Mouse (Mus musculus): ENCODE measurements around the gene Atad1. TPM values are rescaled to one million over a fixed set of nuclear protein-coding genes. Genes with fewer than 3 reads are reported as not detected.
A peak's percentile ranks its signal among the peaks of the same experiment; 100 is the strongest.
"Not testable (repeated sequence)": the region's sequence is repeated elsewhere in the genome, so short reads cannot be mapped to it uniquely, and the experiment has no call there.

The Atad1 gene
- polyA plus RNA-seq (2014; fragmentation: Nextera tagmentation; extraction: Ambion mirVana): 78.2 and 90.8 TPM in 2 replicates

DNA sequence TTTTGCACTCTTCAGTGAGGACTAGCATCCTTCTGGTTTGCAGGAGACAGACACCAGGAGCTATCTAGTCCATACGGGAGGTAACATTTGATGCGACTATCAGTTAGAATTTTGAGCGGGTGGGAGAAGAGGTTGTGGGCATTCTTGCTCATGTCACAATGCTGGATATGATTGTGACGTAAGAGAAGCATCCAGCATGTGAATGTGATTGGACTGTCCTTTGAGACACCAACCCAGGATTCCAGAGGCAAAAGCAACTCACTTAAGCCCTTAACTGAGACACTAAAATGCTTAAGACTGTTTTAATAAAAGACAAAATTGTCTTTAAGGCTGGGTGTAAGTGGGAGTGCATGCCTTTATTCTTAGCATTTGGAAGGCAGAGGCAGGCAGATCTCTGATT lies at the start of gene Atad1:
Gene Atad1 (minus strand): TSS at position 101 of the 400 bp plus-strand sequence.
- no peak for ATAC-seq (ENCODE audit: low FRiP score, low TSS enrichment)
- 88% methylated on average over 4 of the region's 4 CpGs for WGBS
- Histone ChIP-seq H3K27ac (ENCODE audit: low read depth, low read length) (no peak within 1 kb of the TSS), H3K9ac (ENCODE audit: low read depth, low read length) (no peak within 1 kb of the TSS), H3K4me3 (ENCODE audit: low read length) (no peak within 1 kb of the TSS), H3K4me1 (ENCODE audit: control insufficient read depth, insufficient read depth, low read length) (no peaks in the 10 kb centered on the region), H3K4me2 (replicated peaks; ENCODE audit: low read depth, low read length) (no peak within 1 kb of the TSS), H3K27me3 (ENCODE audit: control insufficient read depth, insufficient read depth, low read length) (no peaks in the 10 kb centered on the region), H3K36me3 (ENCODE audit: control insufficient read depth, insufficient read depth, low read length) (no peaks in the 10 kb centered on the region), H3K9me3 (ENCODE audit: control insufficient read depth, low read length) (no peaks in the 10 kb centered on the region)

DNA sequence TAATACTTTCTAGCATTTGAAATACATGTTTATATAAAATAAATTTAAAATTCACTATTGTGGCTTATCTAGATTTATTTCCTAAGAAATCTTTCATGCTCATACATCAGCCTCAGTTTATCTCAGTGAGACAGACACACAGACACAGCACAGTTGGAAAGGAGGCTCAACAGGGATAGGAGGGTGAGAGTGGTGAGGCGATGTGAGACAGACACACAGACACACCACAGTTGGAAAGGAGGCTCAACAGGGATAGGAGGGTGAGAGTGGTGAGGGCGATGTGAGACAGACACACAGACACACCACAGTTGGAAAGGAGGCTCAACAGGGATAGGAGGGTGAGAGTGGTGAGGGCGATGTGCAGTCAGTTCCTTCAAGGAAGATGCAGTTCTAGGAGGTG lies 48.4 kb upstream of the Atad1 start:
- not testable (repeated sequence) for H3K4me3 ChIP-seq (ENCODE audit: low read length); H3K27ac ChIP-seq (ENCODE audit: low read depth, low read length); H3K4me2 ChIP-seq (replicated peaks; ENCODE audit: low read depth, low read length); ATAC-seq (ENCODE audit: low FRiP score, low TSS enrichment); H3K9ac ChIP-seq (ENCODE audit: low read depth, low read length); H3K9me3 ChIP-seq (ENCODE audit: control insufficient read depth, low read length); H3K27me3 ChIP-seq (ENCODE audit: control insufficient read depth, insufficient read depth, low read length); H3K36me3 ChIP-seq (ENCODE audit: control insufficient read depth, insufficient read depth, low read length)
- WGBS: 94% methylated on average over 3 of the region's 3 CpGs
- peaks cover 11% of the 10 kb centered on the region; the same call in 1 of the 2 replicates for H3K4me1 ChIP-seq (ENCODE audit: control insufficient read depth, insufficient read depth, low read length)

GRCm38 (mm10) chr19:32787388-32787787 lies 47.8 kb upstream of the Atad1 start:
- not testable (repeated sequence) for H3K4me2 ChIP-seq (replicated peaks; ENCODE audit: low read depth, low read length); ATAC-seq (ENCODE audit: low FRiP score, low TSS enrichment); H3K9me3 ChIP-seq (ENCODE audit: control insufficient read depth, low read length); H3K9ac ChIP-seq (ENCODE audit: low read depth, low read length); H3K36me3 ChIP-seq (ENCODE audit: control insufficient read depth, insufficient read depth, low read length); H3K27ac ChIP-seq (ENCODE audit: low read depth, low read length); H3K4me3 ChIP-seq (ENCODE audit: low read length); H3K27me3 ChIP-seq (ENCODE audit: control insufficient read depth, insufficient read depth, low read length)
- 71% methylated on average over 4 of the region's 4 CpGs for WGBS
- H3K4me1 ChIP-seq (ENCODE audit: control insufficient read depth, insufficient read depth, low read length): peaks cover 11% of the 10 kb centered on the region; the same call in 1 of the 2 replicates

DNA sequence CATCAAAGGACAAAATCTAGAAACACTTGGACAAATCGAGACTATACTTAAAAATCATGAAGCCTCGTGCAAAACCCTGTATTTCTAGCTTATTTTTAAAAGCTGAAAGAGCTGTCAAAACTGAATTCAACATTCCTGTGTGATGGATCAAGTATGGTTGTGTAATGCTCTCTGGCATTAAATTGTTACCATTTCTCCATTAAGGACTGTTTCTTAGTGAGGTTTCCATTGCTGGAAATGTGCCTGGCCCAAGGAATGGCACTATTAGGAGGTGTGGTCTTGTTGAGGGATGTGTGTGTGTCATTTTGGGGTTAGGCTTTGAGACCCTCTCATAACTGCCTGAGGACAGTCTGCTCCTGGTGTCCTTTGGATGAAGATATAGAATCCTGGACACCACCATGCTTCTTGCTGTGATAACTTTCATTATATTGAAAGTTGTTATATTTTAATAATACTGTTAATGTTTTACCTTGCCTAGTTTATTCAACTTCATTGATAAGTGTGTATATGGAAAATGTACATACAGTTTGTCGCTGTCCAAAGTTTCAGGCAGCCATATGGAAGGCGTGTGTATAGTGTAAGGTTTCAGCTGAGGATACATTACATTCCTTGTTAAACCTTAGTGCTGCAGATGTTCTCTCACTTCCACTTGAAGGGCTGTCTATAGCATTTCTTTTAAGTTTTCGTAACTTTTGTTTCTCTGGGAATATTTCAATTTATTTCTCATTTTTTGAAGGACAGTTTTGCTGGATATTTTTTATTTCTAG lies 41.9 kb upstream of the Atad1 start:
- H3K27me3 ChIP-seq (ENCODE audit: control insufficient read depth, insufficient read depth, low read length): no peaks in the 10 kb centered on the region
- H3K9me3 ChIP-seq (ENCODE audit: control insufficient read depth, low read length): no peaks in the 10 kb centered on the region
- ATAC-seq (ENCODE audit: low FRiP score, low TSS enrichment): no peak
- 85% methylated on average over 5 of the region's 5 CpGs for WGBS
- H3K27ac ChIP-seq (ENCODE audit: low read depth, low read length): no peak overlapping the region
- H3K36me3 ChIP-seq (ENCODE audit: control insufficient read depth, insufficient read depth, low read length): no peaks in the 10 kb centered on the region
- no peak overlapping the region for H3K4me3 ChIP-seq (ENCODE audit: low read length)
- H3K9ac ChIP-seq (ENCODE audit: low read depth, low read length): no peak overlapping the region
- H3K4me1 ChIP-seq (ENCODE audit: control insufficient read depth, insufficient read depth, low read length): no peaks in the 10 kb centered on the region
- H3K4me2 ChIP-seq (replicated peaks; ENCODE audit: low read depth, low read length): no peak overlapping the region

DNA sequence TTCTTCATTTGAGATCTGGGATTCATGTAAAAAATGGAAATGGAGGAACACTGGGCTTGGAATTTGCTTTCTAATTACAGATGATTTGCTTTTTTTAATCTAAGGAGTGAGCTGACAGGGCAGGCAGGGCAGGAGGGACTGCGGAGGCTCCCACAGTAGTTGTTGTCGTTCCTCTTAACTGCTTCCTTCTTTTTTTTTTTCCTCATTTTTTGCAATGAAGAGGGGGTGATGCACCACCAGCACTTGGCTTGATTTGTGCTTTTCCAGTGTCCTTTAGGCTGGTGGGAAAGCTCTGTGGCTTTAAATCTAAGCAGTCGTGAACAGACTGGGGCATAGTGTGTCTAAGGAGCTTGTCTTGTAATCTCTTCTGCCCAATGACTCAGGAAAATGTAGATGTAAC lies 39.5 kb upstream of the Atad1 start:
- H3K4me1 ChIP-seq (ENCODE audit: control insufficient read depth, insufficient read depth, low read length): no peaks in the 10 kb centered on the region
- no peaks in the 10 kb centered on the region for H3K36me3 ChIP-seq (ENCODE audit: control insufficient read depth, insufficient read depth, low read length)
- H3K27me3 ChIP-seq (ENCODE audit: control insufficient read depth, insufficient read depth, low read length): no peaks in the 10 kb centered on the region
- H3K9me3 ChIP-seq (ENCODE audit: control insufficient read depth, low read length): no peaks in the 10 kb centered on the region
- no peak overlapping the region for H3K9ac ChIP-seq (ENCODE audit: low read depth, low read length)
- H3K27ac ChIP-seq (ENCODE audit: low read depth, low read length): no peak overlapping the region
- H3K4me3 ChIP-seq (ENCODE audit: low read length): no peak overlapping the region
- WGBS: 53% methylated on average over 3 of the region's 3 CpGs
- no peak overlapping the region for H3K4me2 ChIP-seq (replicated peaks; ENCODE audit: low read depth, low read length)
- no peak for ATAC-seq (ENCODE audit: low FRiP score, low TSS enrichment)

GRCm38 (mm10) chr19:32778411-32778810 lies 38.8 kb upstream of the Atad1 start:
- Histone ChIP-seq H3K4me1 (ENCODE audit: control insufficient read depth, insufficient read depth, low read length) (no peaks in the 10 kb centered on the region), H3K36me3 (ENCODE audit: control insufficient read depth, insufficient read depth, low read length) (peaks cover 3% of the 10 kb centered on the region; the same call in 1 of the 2 replicates), H3K4me2 (replicated peaks; ENCODE audit: low read depth, low read length) (no peak overlapping the region), H3K4me3 (ENCODE audit: low read length) (no peak overlapping the region), H3K27me3 (ENCODE audit: control insufficient read depth, insufficient read depth, low read length) (no peaks in the 10 kb centered on the region), H3K9ac (ENCODE audit: low read depth, low read length) (no peak overlapping the region), H3K27ac (ENCODE audit: low read depth, low read length) (no peak overlapping the region), H3K9me3 (ENCODE audit: control insufficient read depth, low read length) (no peaks in the 10 kb centered on the region)
- 25% methylated on average over 2 of the region's 2 CpGs for WGBS
- ATAC-seq (ENCODE audit: low FRiP score, low TSS enrichment): no peak

- H3K27ac ChIP-seq (ENCODE audit: low read depth, low read length): no peak overlapping the region
- no peak overlapping the region for H3K9ac ChIP-seq (ENCODE audit: low read depth, low read length)
- no peak overlapping the region; the same call in 1 of the 2 replicates for H3K4me2 ChIP-seq (replicated peaks; ENCODE audit: low read depth, low read length)
- peaks cover 3% of the 10 kb centered on the region; the same call in 1 of the 2 replicates for H3K36me3 ChIP-seq (ENCODE audit: control insufficient read depth, insufficient read depth, low read length)
- no peaks in the 10 kb centered on the region for H3K9me3 ChIP-seq (ENCODE audit: control insufficient read depth, low read length)
- no peak overlapping the region for H3K4me3 ChIP-seq (ENCODE audit: low read length)
- WGBS: 70% methylated on average over 4 of the region's 4 CpGs
- no peak for ATAC-seq (ENCODE audit: low FRiP score, low TSS enrichment)
- H3K27me3 ChIP-seq (ENCODE audit: control insufficient read depth, insufficient read depth, low read length): no peaks in the 10 kb centered on the region
- peaks cover 12% of the 10 kb centered on the region for H3K4me1 ChIP-seq (ENCODE audit: control insufficient read depth, insufficient read depth, low read length)
Measured at GRCm38 (mm10) chr19:32762493-32762892, 22.9 kb upstream of the Atad1 start.

DNA sequence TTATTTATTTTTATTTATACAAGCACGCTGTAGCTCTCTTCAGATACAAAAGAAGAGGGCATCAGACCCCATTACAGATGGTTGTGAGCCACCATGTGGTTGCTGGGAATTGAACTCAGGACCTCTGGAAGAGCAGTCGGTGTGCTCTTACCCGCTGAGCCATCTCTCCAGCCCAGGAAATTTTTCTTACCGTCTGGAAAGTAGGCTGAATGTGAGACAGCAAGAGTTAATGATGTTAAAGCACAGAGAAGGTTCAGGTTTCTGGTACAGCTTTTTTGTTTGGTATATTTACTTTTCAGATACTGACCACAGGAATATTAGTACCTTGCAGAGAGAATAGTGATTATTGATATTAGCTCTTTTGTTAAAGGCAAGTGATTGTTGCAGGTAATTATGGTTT lies 21.6 kb upstream of the Atad1 start:
- Histone ChIP-seq H3K9ac (ENCODE audit: low read depth, low read length) (no peak overlapping the region), H3K9me3 (ENCODE audit: control insufficient read depth, low read length) (no peaks in the 10 kb centered on the region), H3K4me3 (ENCODE audit: low read length) (peak overlapping the region; percentile 97), H3K4me2 (replicated peaks; ENCODE audit: low read depth, low read length) (peak overlapping the region; percentile 96; the same call in 1 of the 2 replicates), H3K36me3 (ENCODE audit: control insufficient read depth, insufficient read depth, low read length) (peaks cover 3% of the 10 kb centered on the region; the same call in 1 of the 2 replicates), H3K27ac (ENCODE audit: low read depth, low read length) (no peak overlapping the region), H3K27me3 (ENCODE audit: control insufficient read depth, insufficient read depth, low read length) (no peaks in the 10 kb centered on the region), H3K4me1 (ENCODE audit: control insufficient read depth, insufficient read depth, low read length) (peaks cover 12% of the 10 kb centered on the region)
- 59% methylated on average over 4 of the region's 4 CpGs for WGBS
- no peak for ATAC-seq (ENCODE audit: low FRiP score, low TSS enrichment)

DNA sequence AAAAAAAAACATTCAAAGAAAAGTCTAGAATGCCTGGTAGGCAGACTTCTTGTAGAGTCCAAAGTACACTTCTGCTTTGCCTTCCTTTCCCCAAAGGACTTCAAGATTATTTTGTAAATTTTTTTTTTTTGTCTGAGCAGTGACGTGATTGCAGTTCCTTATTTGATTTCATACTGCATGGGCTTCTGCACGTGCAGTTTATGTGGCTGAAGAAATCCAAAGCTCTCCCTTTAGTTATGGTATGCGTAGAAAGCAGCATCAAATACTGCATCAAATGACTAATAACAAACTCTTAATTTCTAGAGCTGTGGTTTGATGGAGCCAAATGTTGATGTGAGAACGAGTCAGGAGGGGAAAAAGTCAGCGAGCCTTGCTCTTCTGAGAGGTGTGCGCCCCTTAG lies 20.9 kb upstream of the Atad1 start:
- Histone ChIP-seq H3K36me3 (ENCODE audit: control insufficient read depth, insufficient read depth, low read length) (no peaks in the 10 kb centered on the region), H3K4me1 (ENCODE audit: control insufficient read depth, insufficient read depth, low read length) (peaks cover 12% of the 10 kb centered on the region), H3K9ac (ENCODE audit: low read depth, low read length) (peak overlapping the region; percentile 5), H3K27me3 (ENCODE audit: control insufficient read depth, insufficient read depth, low read length) (no peaks in the 10 kb centered on the region), H3K9me3 (ENCODE audit: control insufficient read depth, low read length) (no peaks in the 10 kb centered on the region), H3K4me2 (replicated peaks; ENCODE audit: low read depth, low read length) (peak overlapping the region; percentile 96), H3K4me3 (ENCODE audit: low read length) (peak overlapping the region; percentile 97), H3K27ac (ENCODE audit: low read depth, low read length) (no peak overlapping the region)
- ATAC-seq (ENCODE audit: low FRiP score, low TSS enrichment): no peak
- WGBS: 28% methylated on average over 6 of the region's 6 CpGs
